Mouse (Mus musculus) lung, embryonic 15.5 days (tissue): ENCODE results near the gene Strbp. TPM values are rescaled to one million over a fixed set of nuclear protein-coding genes. Genes with fewer than 3 reads are reported as not detected.

ENCODE experiments used
- ATAC-seq: fragments of 200-750 bp; cut with Nextera tagmentation; 2 replicates; pipeline ENCODE4 v1.8.0; 2017; ENCODE audit warnings: moderate number of reproducible peaks, borderline replicate concordance; ENCODE audit not compliant: low FRiP score, low TSS enrichment; ENCODE audit errors: extremely low read depth
- H3K27ac ChIP-seq: fragments of 300-500 bp; sonication (generic); 2 replicates; pipeline ENCODE4 v1.5.1; 2015; ENCODE audit warnings: moderate library complexity, mild to moderate bottlenecking, inconsistent platforms
- H3K27me3 ChIP-seq: fragments of 300-500 bp; sonication (generic); 2 replicates; pipeline ENCODE4 v1.6.1; 2015; ENCODE audit warnings: inconsistent platforms
- H3K36me3 ChIP-seq: fragments of 300-500 bp; sonication (generic); 2 replicates; pipeline ENCODE4 v1.6.1; 2015; ENCODE audit warnings: inconsistent platforms
- H3K4me1 ChIP-seq: fragments of 300-500 bp; sonication (generic); 2 replicates; pipeline ENCODE4 v1.6.1; 2015; ENCODE audit warnings: inconsistent platforms
- H3K4me2 ChIP-seq: fragments of 300-500 bp; sonication (generic); 2 replicates; pipeline ENCODE4 v1.6.1; 2015; ENCODE audit warnings: inconsistent platforms, mild to moderate bottlenecking, moderate library complexity
- H3K4me3 ChIP-seq: fragments of 300-500 bp; sonication (generic); 2 replicates; pipeline ENCODE4 v1.5.1; 2015; ENCODE audit warnings: mild to moderate bottlenecking, inconsistent platforms
- H3K9ac ChIP-seq: fragments of 300-500 bp; sonication (generic); 2 replicates; pipeline ENCODE4 v1.6.1; 2015; ENCODE audit warnings: inconsistent platforms
- H3K9me3 ChIP-seq: fragments of 300-500 bp; sonication (generic); 2 replicates; pipeline ENCODE4 v1.6.1; 2016; ENCODE audit warnings: inconsistent platforms
- WGBS: fragments of 180-500 bp; shearing (Covaris S2); methylation state at CpG from one replicate; pipeline ENCODE4 v1.1.7; 2015; 5-methylcytosine and 5-hydroxymethylcytosine counted together
- polyA plus RNA-seq: library from polyadenylated mRNA; unstranded; fragments of >200 nt; fragmentation: Nextera tagmentation; extraction: Ambion mirVana; gene quantifications from 2 replicates; pipeline ENCODE4 v1.2.1, GENCODE M21; 2015

Gene Strbp
- polyA plus RNA-seq, 1 experiment from 2014 or later = 31.9 TPM

GRCm38 (mm10) chr2:37731241-37731801 lies 27.7 kb upstream of the Strbp start:
- H3K4me3 ChIP-seq = no peak overlapping the region

GRCm38 (mm10) chr2:37724231-37724630 lies 20.6 kb upstream of the Strbp start:
- Histone ChIP-seq H3K9ac (no peak overlapping the region), H3K4me2 (no peak overlapping the region), H3K27me3 (no peaks in the 10 kb centered on the region), H3K36me3 (no peaks in the 10 kb centered on the region), H3K4me1 (no peaks in the 10 kb centered on the region), H3K27ac (no peak overlapping the region), H3K4me3 (no peak overlapping the region), H3K9me3 (no peaks in the 10 kb centered on the region)
- ATAC-seq = no peak
- WGBS = 52% methylated on average over 4 of the region's 4 CpGs

More at GRCm38 (mm10) chr2:37731241-37731801, 27.7 kb upstream of the Strbp start:
- 78% methylated on average over 5 of the region's 5 CpGs for WGBS
- H3K27me3 ChIP-seq = no peaks in the 10 kb centered on the region
- H3K4me1 ChIP-seq = peaks cover 10% of the 10 kb centered on the region
- no peaks in the 10 kb centered on the region for H3K36me3 ChIP-seq
- no peak overlapping the region for H3K27ac ChIP-seq
- no peak for ATAC-seq
- H3K9me3 ChIP-seq = no peaks in the 10 kb centered on the region
- no peak overlapping the region for H3K4me2 ChIP-seq
- H3K9ac ChIP-seq = no peak overlapping the region

- Histone ChIP-seq H3K9me3 (no peaks in the 10 kb centered on the region), H3K36me3 (no peaks in the 10 kb centered on the region), H3K9ac (no peak overlapping the region), H3K27ac (no peak overlapping the region), H3K4me3 (no peak overlapping the region), H3K4me2 (no peak overlapping the region), H3K27me3 (no peaks in the 10 kb centered on the region), H3K4me1 (no peaks in the 10 kb centered on the region)
- 68% methylated on average over 11 of the region's 11 CpGs for WGBS
- no peak for ATAC-seq
These were observed 19.9 kb upstream of the Strbp start for GRCm38 (mm10) chr2:37723501-37724090.

- Histone ChIP-seq H3K4me2 (no peak overlapping the region), H3K4me3 (no peak overlapping the region), H3K4me1 (no peaks in the 10 kb centered on the region), H3K27ac (no peak overlapping the region), H3K27me3 (no peaks in the 10 kb centered on the region), H3K36me3 (no peaks in the 10 kb centered on the region), H3K9me3 (no peaks in the 10 kb centered on the region), H3K9ac (no peak overlapping the region)
- WGBS = 78% methylated on average over 14 of the region's 14 CpGs
- no peak for ATAC-seq
These were observed 19.2 kb upstream of the Strbp start for GRCm38 (mm10) chr2:37722674-37723465.

- H3K4me3 ChIP-seq = no peak overlapping the region
- no peak for ATAC-seq
- WGBS = 78% methylated on average over 6 of the region's 6 CpGs
- no peak overlapping the region for H3K4me2 ChIP-seq
- H3K27me3 ChIP-seq = no peaks in the 10 kb centered on the region
- H3K27ac ChIP-seq = no peak overlapping the region
- no peaks in the 10 kb centered on the region for H3K9me3 ChIP-seq
- no peak overlapping the region for H3K9ac ChIP-seq
- H3K4me1 ChIP-seq = no peaks in the 10 kb centered on the region
- H3K36me3 ChIP-seq = no peaks in the 10 kb centered on the region
These were observed 12.6 kb upstream of the Strbp start for GRCm38 (mm10) chr2:37716266-37716665.

- 37% methylated on average over 3 of the region's 3 CpGs for WGBS
- Histone ChIP-seq H3K4me1 (no peaks in the 10 kb centered on the region), H3K36me3 (no peaks in the 10 kb centered on the region), H3K4me2 (no peak overlapping the region), H3K4me3 (no peak overlapping the region), H3K9ac (no peak overlapping the region), H3K27ac (no peak overlapping the region), H3K27me3 (no peaks in the 10 kb centered on the region), H3K9me3 (no peaks in the 10 kb centered on the region)
- no peak for ATAC-seq
These were observed 11.7 kb upstream of the Strbp start for GRCm38 (mm10) chr2:37715364-37715763.

GRCm38 (mm10) chr2:37713100-37713499 lies 9.4 kb upstream of the Strbp start:
- no peak overlapping the region for H3K9ac ChIP-seq
- H3K36me3 ChIP-seq = no peaks in the 10 kb centered on the region
- ATAC-seq = no peak
- WGBS = 52% methylated on average over 3 of the region's 3 CpGs
- H3K9me3 ChIP-seq = no peaks in the 10 kb centered on the region
- no peaks in the 10 kb centered on the region for H3K4me1 ChIP-seq
- H3K4me3 ChIP-seq = no peak overlapping the region
- no peaks in the 10 kb centered on the region for H3K27me3 ChIP-seq
- H3K27ac ChIP-seq = no peak overlapping the region
- no peak overlapping the region for H3K4me2 ChIP-seq

- Histone ChIP-seq H3K36me3 (no peaks in the 10 kb centered on the region), H3K27ac (no peak overlapping the region), H3K27me3 (no peaks in the 10 kb centered on the region; the same call in 1 of the 2 replicates), H3K4me3 (no peak overlapping the region), H3K9ac (no peak overlapping the region), H3K4me1 (peaks cover 5% of the 10 kb centered on the region), H3K4me2 (no peak overlapping the region), H3K9me3 (no peaks in the 10 kb centered on the region)
- WGBS = 71% methylated on average over 3 of the region's 3 CpGs
- no peak for ATAC-seq
These were observed 5.2 kb upstream of the Strbp start for GRCm38 (mm10) chr2:37708835-37709234.

- WGBS = 20% methylated on average over 4 of the region's 4 CpGs
- peak overlapping the region; percentile 94 for H3K4me3 ChIP-seq
- ATAC-seq = no peak
- H3K27me3 ChIP-seq = no peaks in the 10 kb centered on the region; the same call in 1 of the 2 replicates
- no peaks in the 10 kb centered on the region for H3K36me3 ChIP-seq
- H3K9me3 ChIP-seq = no peaks in the 10 kb centered on the region
- H3K9ac ChIP-seq = peak overlapping the region; percentile 93
- H3K4me1 ChIP-seq = peaks cover 17% of the 10 kb centered on the region
- H3K27ac ChIP-seq = peak overlapping the region; percentile 92
- H3K4me2 ChIP-seq = peak overlapping the region; percentile 91
These were observed 592 bp upstream of the Strbp start for GRCm38 (mm10) chr2:37704141-37704760.

- no peaks in the 10 kb centered on the region for H3K9me3 ChIP-seq
- H3K27me3 ChIP-seq = no peaks in the 10 kb centered on the region; the same call in 1 of the 2 replicates
- H3K9ac ChIP-seq = peak overlapping the region; percentile 93
- peak overlapping the region; percentile 91 for H3K4me2 ChIP-seq
- H3K4me3 ChIP-seq = peak overlapping the region; percentile 94
- peaks cover 17% of the 10 kb centered on the region for H3K4me1 ChIP-seq
- H3K27ac ChIP-seq = peak overlapping the region; percentile 88
- ATAC-seq = peak; percentile 72
- H3K36me3 ChIP-seq = no peaks in the 10 kb centered on the region
- WGBS = under 1% methylated on average over 57 of the region's 70 CpGs
These were observed 1.1 kb downstream of the Strbp start for GRCm38 (mm10) chr2:37702301-37703172.

GRCm38 (mm10) chr2:37689064-37689615 lies 14.5 kb downstream of the Strbp start:
- no peaks in the 10 kb centered on the region for H3K27me3 ChIP-seq

More at GRCm38 (mm10) chr2:37689064-37689615, 14.5 kb downstream of the Strbp start:
- ATAC-seq = no peak
- no peak overlapping the region for H3K4me2 ChIP-seq
- H3K9me3 ChIP-seq = no peaks in the 10 kb centered on the region
- WGBS = 48% methylated on average over 3 of the region's 3 CpGs
- no peaks in the 10 kb centered on the region for H3K4me1 ChIP-seq
- H3K9ac ChIP-seq = no peak overlapping the region
- H3K27ac ChIP-seq = no peak overlapping the region
- H3K36me3 ChIP-seq = no peaks in the 10 kb centered on the region
- no peak overlapping the region for H3K4me3 ChIP-seq
